Mouse (Mus musculus) stomach, postnatal 0 days (tissue): ENCODE data around the gene Rnf182. TPM values are rescaled to one million over a fixed set of nuclear protein-coding genes. Genes with fewer than 3 reads are reported as not detected.

Source experiments
- ATAC-seq: fragments of 200-750 bp; cut with Nextera tagmentation; 2 replicates; pipeline ENCODE4 v1.8.0; 2017; ENCODE audit not compliant: low FRiP score, low TSS enrichment
- DNase-seq: peaks from one replicate; pipeline ENCODE4 v3.0.0-alpha.2; 2016; ENCODE audit warnings: low spot score
- H3K27ac ChIP-seq: fragments of 300-500 bp; sonication (generic); replicated peaks from 2 replicates; pipeline ENCODE4 v1.5.1; 2014; ENCODE audit warnings: mild to moderate bottlenecking, control low read depth
- H3K27me3 ChIP-seq: fragments of 300-500 bp; sonication (generic); 2 replicates; pipeline ENCODE4 v1.6.1; 2014; ENCODE audit warnings: low read length; ENCODE audit not compliant: control insufficient read depth, insufficient read depth
- H3K36me3 ChIP-seq: fragments of 300-500 bp; sonication (generic); 2 replicates; pipeline ENCODE4 v1.6.1; 2014; ENCODE audit warnings: low read length, mixed read lengths; ENCODE audit not compliant: control insufficient read depth, insufficient read depth
- H3K4me1 ChIP-seq: fragments of 300-500 bp; sonication (generic); replicated peaks from 2 replicates; pipeline ENCODE4 v1.6.1; 2014; ENCODE audit warnings: antibody characterized with exemption; ENCODE audit not compliant: control insufficient read depth, insufficient read depth
- H3K4me2 ChIP-seq: fragments of 300-500 bp; sonication (generic); replicated peaks from 2 replicates; pipeline ENCODE4 v1.6.1; 2014; ENCODE audit warnings: low read depth, mild to moderate bottlenecking, control low read depth, moderate library complexity
- H3K4me3 ChIP-seq: fragments of 300-500 bp; sonication (generic); 2 replicates; pipeline ENCODE4 v1.5.1; 2014; ENCODE audit warnings: low read depth, low read length, control low read depth
- H3K9ac ChIP-seq: fragments of 300-500 bp; sonication (generic); 2 replicates; pipeline ENCODE4 v1.6.1; 2014; ENCODE audit warnings: mild to moderate bottlenecking, low read length, control low read depth, mixed read lengths
- H3K9me3 ChIP-seq: fragments of 300-500 bp; sonication (generic); 2 replicates; pipeline ENCODE4 v1.6.1; 2016; ENCODE audit warnings: low read length; ENCODE audit not compliant: control insufficient read depth
- CTCF ChIP-seq: IDR thresholded peaks from 2 replicates; pipeline ENCODE4 v1.5.1; 2016; ENCODE audit warnings: antibody characterized with exemption, low read depth, mild to moderate bottlenecking, moderate library complexity
- EP300 ChIP-seq: optimal IDR thresholded peaks from 2 replicates; pipeline ENCODE3; 2016; ENCODE audit warnings: antibody characterized with exemption
- WGBS: fragments of 180-500 bp; shearing (Covaris S2); extraction: QIAGEN DNeasy Blood & Tissue Kit; methylation state at CpG from one replicate; pipeline ENCODE4 v1.1.7; 2014; 5-methylcytosine and 5-hydroxymethylcytosine counted together
- polyA plus RNA-seq: library from polyadenylated mRNA; unstranded; fragments of >200 nt; fragmentation: Nextera tagmentation; extraction: Ambion mirVana; gene quantifications from 2 replicates; pipeline ENCODE4 v1.2.1, GENCODE M21; 2015

The Rnf182 gene
- polyA plus RNA-seq, 1 experiment from 2014 or later: 0.38 TPM

- Histone ChIP-seq H3K27me3 (no peaks in the 10 kb centered on the region), H3K9me3 (no peaks in the 10 kb centered on the region), H3K27ac (no peak overlapping the region), H3K4me3 (no peak overlapping the region), H3K36me3 (no peaks in the 10 kb centered on the region), H3K4me2 (no peak overlapping the region), H3K4me1 (no peaks in the 10 kb centered on the region), H3K9ac (no peak overlapping the region)
- DNase-seq: no peak
- WGBS: 85% methylated on average over 10 of the region's 10 CpGs
- TF ChIP-seq EP300: no peak
- TF ChIP-seq CTCF: no peak
- no peak for ATAC-seq
Measured at GRCm38 (mm10) chr13:43688065-43688464, 72.6 kb downstream of the Rnf182 start.

GRCm38 (mm10) chr13:43691755-43692154, 76.2 kb downstream of the Rnf182 start:
- DNase-seq (no peak), ATAC-seq (no peak)
- H3K4me2 ChIP-seq: no peak overlapping the region
- H3K4me1 ChIP-seq: no peaks in the 10 kb centered on the region
- no peaks in the 10 kb centered on the region for H3K36me3 ChIP-seq
- peak; percentile 42 for TF ChIP-seq CTCF
- no peak for TF ChIP-seq EP300
- H3K9ac ChIP-seq: no peak overlapping the region
- no peak overlapping the region for H3K4me3 ChIP-seq
- H3K9me3 ChIP-seq: no peaks in the 10 kb centered on the region
- WGBS: 48% methylated on average over 3 of the region's 3 CpGs
- H3K27me3 ChIP-seq: no peaks in the 10 kb centered on the region
- H3K27ac ChIP-seq: no peak overlapping the region

GRCm38 (mm10) chr13:43695521-43695920, 80.0 kb downstream of the Rnf182 start:
- Histone ChIP-seq H3K4me1 (no peaks in the 10 kb centered on the region), H3K36me3 (no peaks in the 10 kb centered on the region), H3K9me3 (no peaks in the 10 kb centered on the region), H3K4me2 (no peak overlapping the region), H3K27ac (no peak overlapping the region), H3K4me3 (no peak overlapping the region), H3K27me3 (no peaks in the 10 kb centered on the region), H3K9ac (no peak overlapping the region)
- TF ChIP-seq EP300 (no peak), CTCF (no peak)
- ATAC-seq: no peak
- DNase-seq: no peak

- ATAC-seq (no peak), DNase-seq (no peak)
- H3K4me3 ChIP-seq: no peak overlapping the region
- no peak overlapping the region for H3K4me2 ChIP-seq
- H3K27me3 ChIP-seq: no peaks in the 10 kb centered on the region
- no peaks in the 10 kb centered on the region for H3K9me3 ChIP-seq
- no peak overlapping the region for H3K27ac ChIP-seq
- H3K9ac ChIP-seq: no peak overlapping the region
- no peaks in the 10 kb centered on the region for H3K36me3 ChIP-seq
- TF ChIP-seq CTCF (no peak), EP300 (no peak)
- no peaks in the 10 kb centered on the region for H3K4me1 ChIP-seq
- 86% methylated on average over 7 of the region's 7 CpGs for WGBS
Measured at GRCm38 (mm10) chr13:43696011-43696410, 80.5 kb downstream of the Rnf182 start.

GRCm38 (mm10) chr13:43698506-43698905, 83.0 kb downstream of the Rnf182 start:
- H3K9ac ChIP-seq: no peak overlapping the region
- TF ChIP-seq EP300: no peak
- no peak for TF ChIP-seq CTCF
- no peak for DNase-seq
- WGBS: 51% methylated on average over 7 of the region's 7 CpGs
- no peaks in the 10 kb centered on the region for H3K36me3 ChIP-seq
- no peaks in the 10 kb centered on the region for H3K4me1 ChIP-seq
- no peak overlapping the region for H3K4me2 ChIP-seq
- H3K27ac ChIP-seq: no peak overlapping the region
- no peaks in the 10 kb centered on the region for H3K27me3 ChIP-seq
- no peak overlapping the region for H3K4me3 ChIP-seq
- no peaks in the 10 kb centered on the region for H3K9me3 ChIP-seq
- ATAC-seq: no peak

- 28% methylated on average over 7 of the region's 7 CpGs for WGBS
Measured at GRCm38 (mm10) chr13:43703471-43703870, 88.0 kb downstream of the Rnf182 start.

More at GRCm38 (mm10) chr13:43703471-43703870, 88.0 kb downstream of the Rnf182 start:
- TF ChIP-seq CTCF (no peak), EP300 (no peak)
- ATAC-seq: no peak
- Histone ChIP-seq H3K27ac (no peak overlapping the region), H3K9me3 (no peaks in the 10 kb centered on the region), H3K27me3 (no peaks in the 10 kb centered on the region), H3K9ac (no peak overlapping the region), H3K36me3 (no peaks in the 10 kb centered on the region), H3K4me1 (no peaks in the 10 kb centered on the region), H3K4me3 (no peak overlapping the region), H3K4me2 (no peak overlapping the region)
- no peak for DNase-seq
